In the genomic region with DNA sequence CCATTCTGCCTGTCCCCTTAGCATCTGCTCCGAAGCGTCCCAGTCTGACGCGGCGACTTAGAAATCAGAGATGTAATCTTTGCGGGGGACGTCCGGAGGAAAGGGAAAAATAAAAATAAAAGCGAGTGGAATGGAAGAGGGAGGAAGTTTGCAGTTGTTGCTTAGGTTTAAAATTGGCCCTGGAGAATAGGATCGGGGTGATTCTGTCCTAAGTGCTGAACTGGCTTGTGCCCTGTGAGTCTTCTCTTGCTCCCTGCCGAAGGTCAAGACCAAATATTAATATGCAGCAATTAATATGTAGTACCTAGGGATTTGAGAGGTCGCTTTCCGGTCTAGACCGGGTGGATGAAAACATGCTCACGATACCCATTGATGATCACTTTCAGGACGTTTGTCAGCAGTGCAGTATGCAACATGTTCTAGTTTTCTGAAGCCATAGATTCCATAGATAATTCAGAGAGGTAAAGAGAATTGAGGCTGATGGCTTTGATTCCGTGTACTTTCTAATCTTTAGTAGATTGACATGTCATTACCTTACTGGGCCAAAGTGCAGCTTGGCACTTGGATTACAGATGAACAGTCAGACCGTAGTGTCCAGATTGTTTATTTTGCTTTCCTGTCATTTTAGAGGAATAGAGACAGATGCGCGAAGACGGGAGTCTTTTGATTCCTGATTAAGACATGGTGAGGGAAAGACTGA, we compare ENCODE assay signal across 8 mouse cellular contexts. TPM values are rescaled to one million over a fixed set of nuclear protein-coding genes. Genes with fewer than 3 reads are reported as not detected.
DNase-seq lines count a peak whose midpoint lies in the region; ATAC-seq and TF ChIP-seq lines count a peak whose summit lies in the region.

No protein-coding gene starts in this region.

- peaks cover 40% of the 10 kb centered on the region for H3K4me1 ChIP-seq in E14TG2a.4 (replicated peaks; ENCODE audit: low read depth, low read length)
- no peaks in the 10 kb centered on the region; the same call in 1 of the 2 replicates for H3K4me1 ChIP-seq in forebrain, embryonic 14.5 days (ENCODE audit: control insufficient read depth, insufficient read depth, low read length)
- H3K4me1 ChIP-seq in liver, embryonic 11.5 days (replicated peaks; ENCODE audit: control insufficient read depth, insufficient read depth, low read length) = peaks cover 15% of the 10 kb centered on the region
- H3K4me1 ChIP-seq in stomach, embryonic 14.5 days (ENCODE audit: control insufficient read depth, insufficient read depth, low read length) = peaks cover 3% of the 10 kb centered on the region; the same call in 1 of the 2 replicates

- no peak for TF ChIP-seq CTCF in E14TG2a.4 (conservative IDR thresholded peaks at IDR 0.05; ENCODE audit: low read length)

- peak overlapping the region; percentile 80 for H3K27ac ChIP-seq in forebrain, embryonic 14.5 days (ENCODE audit: low read depth, low read length)
- H3K27ac ChIP-seq in liver, embryonic 11.5 days (ENCODE audit: low read depth, low read length) = peak overlapping the region; percentile 94
- H3K27ac ChIP-seq in stomach, embryonic 14.5 days (ENCODE audit: low read length) = peak overlapping the region; percentile 73; the same call in 1 of the 2 replicates

- no peak for ATAC-seq in forebrain, embryonic 14.5 days
- no peak; the same call in 1 of the 2 replicates for ATAC-seq in liver, embryonic 11.5 days (replicated peaks; ENCODE audit: low FRiP score)
- ATAC-seq in stomach, embryonic 14.5 days (ENCODE audit: insufficient number of reproducible peaks, insufficient read depth, low FRiP score, low read depth) = no peak

- H3K36me3 ChIP-seq in E14TG2a.4 (ENCODE audit: insufficient read depth, low read length) = peaks cover 12% of the 10 kb centered on the region; the same call in 1 of the 2 replicates
- no peaks in the 10 kb centered on the region for H3K36me3 ChIP-seq in forebrain, embryonic 14.5 days (ENCODE audit: control insufficient read depth, insufficient read depth, low read length)
- no peaks in the 10 kb centered on the region for H3K36me3 ChIP-seq in liver, embryonic 11.5 days (ENCODE audit: control insufficient read depth, insufficient read depth, low read length)
- H3K36me3 ChIP-seq in stomach, embryonic 14.5 days (ENCODE audit: control insufficient read depth, insufficient read depth, low read length) = no peaks in the 10 kb centered on the region

- peak overlapping the region; percentile 88 for H3K9ac ChIP-seq in forebrain, embryonic 14.5 days (ENCODE audit: low read length)
- H3K9ac ChIP-seq in liver, embryonic 11.5 days (ENCODE audit: low read depth, low read length) = peak overlapping the region; percentile 87
- H3K9ac ChIP-seq in stomach, embryonic 14.5 days (replicated peaks; ENCODE audit: low read depth, low read length) = peak overlapping the region; percentile 59

- intact Hi-C loops in left cerebral cortex, postnatal 4 days (cut with DNase I) = no loop called here

- peak; percentile 24 for DNase-seq in heart, adult 8-10 months (ENCODE audit: low spot score)
- no peak for DNase-seq in heart, postnatal 4 days
- DNase-seq in forebrain, embryonic 14.5 days (ENCODE audit: low spot score) = peak; percentile 7
- no peak for DNase-seq in liver, embryonic 11.5 days (ENCODE audit: low spot score)
- DNase-seq in gastrocnemius, postnatal 25 days = no peak
- no peak for DNase-seq in left cerebral cortex, postnatal 4 days

- WGBS in forebrain, embryonic 14.5 days = 11% methylated on average over 21 of the region's 21 CpGs
- WGBS in liver, embryonic 11.5 days = 12% methylated on average over 21 of the region's 21 CpGs
- 5% methylated on average over 21 of the region's 21 CpGs for WGBS in stomach, embryonic 14.5 days

- no peaks in the 10 kb centered on the region for H3K27me3 ChIP-seq in E14TG2a.4 (ENCODE audit: insufficient read depth, low read length)
- H3K27me3 ChIP-seq in forebrain, embryonic 14.5 days (replicated peaks; ENCODE audit: control insufficient read depth, insufficient read depth, low read length) = no peaks in the 10 kb centered on the region
- no peaks in the 10 kb centered on the region for H3K27me3 ChIP-seq in liver, embryonic 11.5 days (replicated peaks; ENCODE audit: control insufficient read depth, insufficient read depth, low read length)
- no peaks in the 10 kb centered on the region for H3K27me3 ChIP-seq in stomach, embryonic 14.5 days (ENCODE audit: control insufficient read depth, insufficient read depth, low read length)

- peak overlapping the region; percentile 89 for H3K4me3 ChIP-seq in E14TG2a.4 (replicated peaks; ENCODE audit: low read length)
- peak overlapping the region; percentile 79 for H3K4me3 ChIP-seq in forebrain, embryonic 14.5 days (ENCODE audit: low read depth, low read length)
- peak overlapping the region; percentile 85 for H3K4me3 ChIP-seq in liver, embryonic 11.5 days (ENCODE audit: low read depth, low read length)
- H3K4me3 ChIP-seq in stomach, embryonic 14.5 days (ENCODE audit: low read depth, low read length) = peak overlapping the region; percentile 71

- H3K4me2 ChIP-seq in forebrain, embryonic 14.5 days (ENCODE audit: low read length) = peak overlapping the region; percentile 87
- peak overlapping the region; percentile 90 for H3K4me2 ChIP-seq in liver, embryonic 11.5 days
- H3K4me2 ChIP-seq in stomach, embryonic 14.5 days (replicated peaks; ENCODE audit: low read depth, low read length) = peak overlapping the region; percentile 73

- peaks cover 5% of the 10 kb centered on the region; the same call in 1 of the 2 replicates for H3K9me3 ChIP-seq in E14TG2a.4 (ENCODE audit: low read length)
- H3K9me3 ChIP-seq in forebrain, embryonic 14.5 days (replicated peaks; ENCODE audit: control insufficient read depth, low read length) = no peaks in the 10 kb centered on the region
- H3K9me3 ChIP-seq in liver, embryonic 11.5 days (ENCODE audit: control insufficient read depth, low read length) = no peaks in the 10 kb centered on the region
- H3K9me3 ChIP-seq in stomach, embryonic 14.5 days (ENCODE audit: control insufficient read depth, low read depth, low read length) = no peaks in the 10 kb centered on the region

RNA-seq across cellular contexts. Expression of a gene that starts 0.7 kb away (rescaled TPM):
- 10 to 100 TPM; 11.9 to 15.0 (median 14.2) TPM for total RNA-seq in heart, adult 8-10 months (2022)
- 10 to 100 TPM; 15.9 to 20.3 TPM for total RNA-seq in heart, postnatal 4 days (2021)
- 25.2 and 28.8 TPM in 2 replicates for polyA plus RNA-seq in forebrain, embryonic 14.5 days (2014; fragmentation: Nextera tagmentation; extraction: Ambion mirVana)
- 22.4 and 29.3 TPM in 2 replicates for polyA plus RNA-seq in liver, embryonic 11.5 days (2014; fragmentation: Nextera tagmentation; extraction: Ambion mirVana)
- polyA plus RNA-seq in stomach, embryonic 14.5 days (2014; fragmentation: Nextera tagmentation; extraction: Ambion mirVana) = 30.2 and 30.3 TPM in 2 replicates
- 1 to 10 TPM; 6.1 to 9.8 TPM for total RNA-seq in gastrocnemius, postnatal 25 days (2021)
- 10 to 100 TPM; 16.5 to 21.5 TPM for total RNA-seq in left cerebral cortex, postnatal 4 days (2021)

RNA-seq across cellular contexts. Expression of a gene that starts 25.2 kb away (rescaled TPM):
- total RNA-seq in heart, adult 8-10 months (2022) = under 1 TPM; 0.05 to 0.38 (median 0.30) TPM
- total RNA-seq in heart, postnatal 4 days (2021) = 1 to 10 TPM; 1.5 to 2.0 TPM
- 14.7 and 14.8 TPM in 2 replicates for polyA plus RNA-seq in forebrain, embryonic 14.5 days (2014; fragmentation: Nextera tagmentation; extraction: Ambion mirVana)
- polyA plus RNA-seq in liver, embryonic 11.5 days (2014; fragmentation: Nextera tagmentation; extraction: Ambion mirVana) = 0.40 and 0.58 TPM in 2 replicates
- 1.9 and 2.8 TPM in 2 replicates for polyA plus RNA-seq in stomach, embryonic 14.5 days (2014; fragmentation: Nextera tagmentation; extraction: Ambion mirVana)
- under 1 TPM in 1 of 2 experiments, not detected in 1; 0.19 TPM for total RNA-seq in gastrocnemius, postnatal 25 days (2021)
- total RNA-seq in left cerebral cortex, postnatal 4 days (2021) = 1 to 10 TPM; 8.8 to 9.2 TPM

RNA-seq across cellular contexts. Expression of a gene that starts 52.6 kb away (rescaled TPM):
- 1 to 10 TPM; 4.3 to 5.9 (median 5.4) TPM for total RNA-seq in heart, adult 8-10 months (2022)
- total RNA-seq in heart, postnatal 4 days (2021) = 1 to 10 TPM; 3.4 to 4.4 TPM
- 2.9 and 3.4 TPM in 2 replicates for polyA plus RNA-seq in forebrain, embryonic 14.5 days (2014; fragmentation: Nextera tagmentation; extraction: Ambion mirVana)
- polyA plus RNA-seq in liver, embryonic 11.5 days (2014; fragmentation: Nextera tagmentation; extraction: Ambion mirVana) = 22.9 and 26.3 TPM in 2 replicates
- polyA plus RNA-seq in stomach, embryonic 14.5 days (2014; fragmentation: Nextera tagmentation; extraction: Ambion mirVana) = 13.7 and 15.0 TPM in 2 replicates
- 1 to 10 TPM; 1.4 TPM for total RNA-seq in gastrocnemius, postnatal 25 days (2021)
- 1 to 10 TPM; 4.0 to 4.8 TPM for total RNA-seq in left cerebral cortex, postnatal 4 days (2021)

RNA-seq across cellular contexts. Expression of a gene that starts 52.9 kb away (rescaled TPM):
- total RNA-seq in heart, adult 8-10 months (2022) = 1 to 10 TPM; 4.8 to 7.6 (median 6.3) TPM
- total RNA-seq in heart, postnatal 4 days (2021) = 1 to 10 TPM; 2.4 to 3.0 TPM
- polyA plus RNA-seq in forebrain, embryonic 14.5 days (2014; fragmentation: Nextera tagmentation; extraction: Ambion mirVana) = 23.8 and 33.6 TPM in 2 replicates
- 3.7 and 5.2 TPM in 2 replicates for polyA plus RNA-seq in liver, embryonic 11.5 days (2014; fragmentation: Nextera tagmentation; extraction: Ambion mirVana)
- polyA plus RNA-seq in stomach, embryonic 14.5 days (2014; fragmentation: Nextera tagmentation; extraction: Ambion mirVana) = 6.3 and 9.3 TPM in 2 replicates
- total RNA-seq in gastrocnemius, postnatal 25 days (2021) = 1 to 10 TPM; 1.5 to 2.1 TPM
- total RNA-seq in left cerebral cortex, postnatal 4 days (2021) = 10 to 100 TPM; 34.1 to 39.5 TPM

Comparison
In these comparisons a context has a peak if more than half of its experiments do, and no peak if none do; other contexts are left out.
1. DNase-seq: peak in heart, adult 8-10 months (single experiment) and forebrain, embryonic 14.5 days (single experiment); none in heart, postnatal 4 days (single experiment), liver, embryonic 11.5 days (single experiment), gastrocnemius, postnatal 25 days (single experiment) and left cerebral cortex, postnatal 4 days (single experiment).
2. Peak in every context shown above with its lines, with median percentiles within 50 percentile points of each other: H3K4me3 ChIP-seq, H3K27ac ChIP-seq, H3K4me2 ChIP-seq and H3K9ac ChIP-seq.